Mouse (Mus musculus): Measurements from ENCODE around the gene Stard7. TPM values are rescaled to one million over a fixed set of nuclear protein-coding genes. Genes with fewer than 3 reads are reported as not detected.

The Stard7 gene
- total and polyA plus RNA-seq, 2 experiments: 51.2 to 102 TPM

GRCm38 (mm10) chr2:127338416-127338815 lies 68.4 kb downstream of the Stard7 start, which contains the start of gene Astl:
Gene Astl, plus strand, starts transcription at chr2:127338639.
- no peaks in the 10 kb centered on the region for H3K79me2 ChIP-seq (ENCODE audit: control insufficient read depth, insufficient read depth, low read length)
- H3K9ac ChIP-seq (ENCODE audit: low read depth, low read length): no peak within 1 kb of the TSS
- no peaks in the 10 kb centered on the region for H3K4me1 ChIP-seq (ENCODE audit: control insufficient read depth, insufficient read depth, low read length)
- TF ChIP-seq CTCF (IDR thresholded peaks at IDR 0.05; ENCODE audit: low read depth, low read length) (no peak), POLR2A (IDR thresholded peaks at IDR 0.05; ENCODE audit: extremely low read depth, insufficient read depth, low read length) (no peak)
- peaks cover 6% of the 10 kb centered on the region; the same call in 1 of the 2 replicates for H3K27me3 ChIP-seq (ENCODE audit: control insufficient read depth, insufficient read depth, low read length)
- 85% methylated on average over 4 of the region's 4 CpGs for WGBS
- no peak within 1 kb of the TSS for H3K27ac ChIP-seq (replicated peaks; ENCODE audit: insufficient read depth, low read depth, low read length)
- H3K4me3 ChIP-seq (ENCODE audit: insufficient read depth, low read depth, low read length): no peak within 1 kb of the TSS; the same call in 1 of the 2 replicates
- no peaks in the 10 kb centered on the region for H3K36me3 ChIP-seq (ENCODE audit: control insufficient read depth, insufficient read depth, low read length)
- DNase-seq (ENCODE audit: extremely low read depth, low read depth, low spot score): no peak

DNA sequence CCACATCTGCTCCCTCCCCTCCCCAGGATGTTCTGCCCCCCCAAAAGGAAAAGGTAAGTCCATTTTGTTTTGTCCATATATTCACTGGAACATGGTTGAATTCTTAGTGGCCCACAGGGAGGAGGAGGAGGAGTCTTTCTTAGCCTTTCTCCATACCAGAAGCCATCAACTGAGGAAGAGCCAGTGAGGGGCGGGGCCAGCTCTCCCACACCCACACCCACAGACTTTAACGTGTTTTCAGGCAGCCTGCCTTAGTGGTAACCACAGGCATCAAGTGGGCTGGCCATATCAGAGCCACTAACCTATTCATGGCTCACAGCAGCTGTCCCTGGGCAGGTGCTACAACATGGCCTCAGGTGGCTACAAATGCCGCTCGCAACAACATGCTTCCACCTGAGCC lies 68.8 kb downstream of the Stard7 start:
- no peak for TF ChIP-seq POLR2A (IDR thresholded peaks at IDR 0.05; ENCODE audit: extremely low read depth, insufficient read depth, low read length)
- no peak for TF ChIP-seq CTCF (IDR thresholded peaks at IDR 0.05; ENCODE audit: low read depth, low read length)
- no peak overlapping the region for H3K27ac ChIP-seq (replicated peaks; ENCODE audit: insufficient read depth, low read depth, low read length)
- H3K79me2 ChIP-seq (ENCODE audit: control insufficient read depth, insufficient read depth, low read length): no peaks in the 10 kb centered on the region
- H3K4me1 ChIP-seq (ENCODE audit: control insufficient read depth, insufficient read depth, low read length): no peaks in the 10 kb centered on the region
- WGBS: 81% methylated on average over 4 of the region's 4 CpGs
- H3K27me3 ChIP-seq (ENCODE audit: control insufficient read depth, insufficient read depth, low read length): peaks cover 6% of the 10 kb centered on the region; the same call in 1 of the 2 replicates
- H3K4me3 ChIP-seq (ENCODE audit: insufficient read depth, low read depth, low read length): no peak overlapping the region
- no peak for DNase-seq (ENCODE audit: extremely low read depth, low read depth, low spot score)
- no peaks in the 10 kb centered on the region for H3K36me3 ChIP-seq (ENCODE audit: control insufficient read depth, insufficient read depth, low read length)
- H3K9ac ChIP-seq (ENCODE audit: low read depth, low read length): no peak overlapping the region

GRCm38 (mm10) chr2:127339262-127339661 lies 69.2 kb downstream of the Stard7 start:
- Histone ChIP-seq H3K27ac (replicated peaks; ENCODE audit: insufficient read depth, low read depth, low read length) (no peak overlapping the region), H3K4me1 (ENCODE audit: control insufficient read depth, insufficient read depth, low read length) (no peaks in the 10 kb centered on the region), H3K27me3 (ENCODE audit: control insufficient read depth, insufficient read depth, low read length) (peaks cover 6% of the 10 kb centered on the region; the same call in 1 of the 2 replicates), H3K9ac (ENCODE audit: low read depth, low read length) (no peak overlapping the region), H3K79me2 (ENCODE audit: control insufficient read depth, insufficient read depth, low read length) (no peaks in the 10 kb centered on the region), H3K4me3 (ENCODE audit: insufficient read depth, low read depth, low read length) (no peak overlapping the region), H3K36me3 (ENCODE audit: control insufficient read depth, insufficient read depth, low read length) (no peaks in the 10 kb centered on the region)
- 86% methylated on average over 6 of the region's 6 CpGs for WGBS
- no peak for DNase-seq (ENCODE audit: extremely low read depth, low read depth, low spot score)
- TF ChIP-seq CTCF (IDR thresholded peaks at IDR 0.05; ENCODE audit: low read depth, low read length): no peak

GRCm38 (mm10) chr2:127341159-127341558 lies 71.1 kb downstream of the Stard7 start:
- WGBS: 9% methylated on average over 3 of the region's 3 CpGs
- DNase-seq (ENCODE audit: extremely low read depth, low read depth, low spot score): peak; percentile 22
- TF ChIP-seq CTCF (IDR thresholded peaks at IDR 0.05; ENCODE audit: low read depth, low read length) (peak; percentile 72; the same call in 1 of the 2 replicates), POLR2A (IDR thresholded peaks at IDR 0.05; ENCODE audit: extremely low read depth, insufficient read depth, low read length) (no peak)
- H3K4me3 ChIP-seq (ENCODE audit: insufficient read depth, low read depth, low read length): no peak overlapping the region
- H3K9ac ChIP-seq (ENCODE audit: low read depth, low read length): no peak overlapping the region
- H3K4me1 ChIP-seq (ENCODE audit: control insufficient read depth, insufficient read depth, low read length): no peaks in the 10 kb centered on the region
- H3K36me3 ChIP-seq (ENCODE audit: control insufficient read depth, insufficient read depth, low read length): no peaks in the 10 kb centered on the region
- no peak overlapping the region for H3K27ac ChIP-seq (replicated peaks; ENCODE audit: insufficient read depth, low read depth, low read length)
- H3K27me3 ChIP-seq (ENCODE audit: control insufficient read depth, insufficient read depth, low read length): peaks cover 4% of the 10 kb centered on the region; the same call in 1 of the 2 replicates
- no peaks in the 10 kb centered on the region for H3K79me2 ChIP-seq (ENCODE audit: control insufficient read depth, insufficient read depth, low read length)

GRCm38 (mm10) chr2:127346334-127346733 lies 76.3 kb downstream of the Stard7 start:
- no peak overlapping the region for H3K27ac ChIP-seq (replicated peaks; ENCODE audit: insufficient read depth, low read depth, low read length)
- H3K4me1 ChIP-seq (ENCODE audit: control insufficient read depth, insufficient read depth, low read length): no peaks in the 10 kb centered on the region
- H3K9ac ChIP-seq (ENCODE audit: low read depth, low read length): no peak overlapping the region
- DNase-seq (ENCODE audit: extremely low read depth, low read depth, low spot score): no peak
- no peak overlapping the region for H3K4me3 ChIP-seq (ENCODE audit: insufficient read depth, low read depth, low read length)
- H3K36me3 ChIP-seq (ENCODE audit: control insufficient read depth, insufficient read depth, low read length): no peaks in the 10 kb centered on the region
- H3K79me2 ChIP-seq (ENCODE audit: control insufficient read depth, insufficient read depth, low read length): no peaks in the 10 kb centered on the region
- 59% methylated on average over 1 of the region's 1 CpGs for WGBS
- no peak for TF ChIP-seq CTCF (IDR thresholded peaks at IDR 0.05; ENCODE audit: low read depth, low read length)
- no peak for TF ChIP-seq POLR2A (IDR thresholded peaks at IDR 0.05; ENCODE audit: extremely low read depth, insufficient read depth, low read length)
- no peaks in the 10 kb centered on the region for H3K27me3 ChIP-seq (ENCODE audit: control insufficient read depth, insufficient read depth, low read length)

GRCm38 (mm10) chr2:127347147-127347985 lies 77.3 kb downstream of the Stard7 start:
- 76% methylated on average over 13 of the region's 13 CpGs for WGBS
- TF ChIP-seq POLR2A (IDR thresholded peaks at IDR 0.05; ENCODE audit: extremely low read depth, insufficient read depth, low read length): no peak
- TF ChIP-seq CTCF (IDR thresholded peaks at IDR 0.05; ENCODE audit: low read depth, low read length): no peak
- no peak for DNase-seq (ENCODE audit: extremely low read depth, low read depth, low spot score)
- no peaks in the 10 kb centered on the region for H3K36me3 ChIP-seq (ENCODE audit: control insufficient read depth, insufficient read depth, low read length)
- no peaks in the 10 kb centered on the region for H3K79me2 ChIP-seq (ENCODE audit: control insufficient read depth, insufficient read depth, low read length)
- no peak overlapping the region for H3K4me3 ChIP-seq (ENCODE audit: insufficient read depth, low read depth, low read length)
- H3K27me3 ChIP-seq (ENCODE audit: control insufficient read depth, insufficient read depth, low read length): no peaks in the 10 kb centered on the region
- no peak overlapping the region for H3K9ac ChIP-seq (ENCODE audit: low read depth, low read length)
- no peaks in the 10 kb centered on the region for H3K4me1 ChIP-seq (ENCODE audit: control insufficient read depth, insufficient read depth, low read length)
- no peak overlapping the region for H3K27ac ChIP-seq (replicated peaks; ENCODE audit: insufficient read depth, low read depth, low read length)

Other genes starting within 250 kb of the Stard7 start
- 17.7 and 23.6 TPM in 2 replicates for gene Blvra, start 199.6 kb upstream of the Stard7 start, total RNA-seq (2014; rRNA removed)
- 5.8 and 7.5 TPM in 2 replicates for gene Blvra, start 199.6 kb upstream of the Stard7 start, polyA plus RNA-seq (2012; rRNA removed)
- gene Ncaph, start 136.3 kb upstream of the Stard7 start, total RNA-seq (2014; rRNA removed): 0.65 and 2.3 TPM in 2 replicates
- 0.14 and 0.24 TPM in 2 replicates for gene Ncaph, start 136.3 kb upstream of the Stard7 start, polyA plus RNA-seq (2012; rRNA removed)
- 4.8 and 5.3 TPM in 2 replicates for gene Itpripl1, start 126.8 kb upstream of the Stard7 start, total RNA-seq (2014; rRNA removed)
- gene Itpripl1, start 126.8 kb upstream of the Stard7 start, polyA plus RNA-seq (2012; rRNA removed): 4.7 and 6.1 TPM in 2 replicates
- gene 1810024B03Rik, start 61.9 kb upstream of the Stard7 start, total RNA-seq (2014; rRNA removed): 0.74 and 1.2 TPM in 2 replicates
- 0.82 and 1.0 TPM in 2 replicates for gene 1810024B03Rik, start 61.9 kb upstream of the Stard7 start, polyA plus RNA-seq (2012; rRNA removed)
- 52.3 and 60.0 TPM in 2 replicates for gene Snrnp200, start 61.8 kb upstream of the Stard7 start, total RNA-seq (2014; rRNA removed)
- gene Snrnp200, start 61.8 kb upstream of the Stard7 start, polyA plus RNA-seq (2012; rRNA removed): 20.5 and 28.0 TPM in 2 replicates
- 44.9 and 50.9 TPM in 2 replicates for gene Ciao1, start 22.4 kb upstream of the Stard7 start, total RNA-seq (2014; rRNA removed)
- 60.5 and 62.7 TPM in 2 replicates for gene Ciao1, start 22.4 kb upstream of the Stard7 start, polyA plus RNA-seq (2012; rRNA removed)
- 16.6 and 18.5 TPM in 2 replicates for gene Tmem127, start 22.3 kb upstream of the Stard7 start, total RNA-seq (2014; rRNA removed)
- 45.8 and 50.5 TPM in 2 replicates for gene Tmem127, start 22.3 kb upstream of the Stard7 start, polyA plus RNA-seq (2012; rRNA removed)
- 0.37 and 1.2 TPM in 2 replicates for gene Dusp2, start 65.9 kb downstream of the Stard7 start, total RNA-seq (2014; rRNA removed)
- gene Dusp2, start 65.9 kb downstream of the Stard7 start, polyA plus RNA-seq (2012; rRNA removed): 0.45 and 0.83 TPM in 2 replicates
- gene Astl, start 68.4 kb downstream of the Stard7 start, total RNA-seq (2014; rRNA removed): not detected in 2 replicates
- not detected in 2 replicates for gene Astl, start 68.4 kb downstream of the Stard7 start, polyA plus RNA-seq (2012; rRNA removed)
- gene Adra2b, start 93.0 kb downstream of the Stard7 start, total RNA-seq (2014; rRNA removed): 2.5 and 4.0 TPM in 2 replicates
- 5.0 TPM in 2 replicates for gene Adra2b, start 93.0 kb downstream of the Stard7 start, polyA plus RNA-seq (2012; rRNA removed)
- gene Gpat2, start 155.0 kb downstream of the Stard7 start, total RNA-seq (2014; rRNA removed): 1.2 and 1.3 TPM in 2 replicates
- 2.1 and 2.2 TPM in 2 replicates for gene Gpat2, start 155.0 kb downstream of the Stard7 start, polyA plus RNA-seq (2012; rRNA removed)
- gene Fahd2a, start 174.3 kb downstream of the Stard7 start, total RNA-seq (2014; rRNA removed): 17.5 and 18.5 TPM in 2 replicates
- gene Fahd2a, start 174.3 kb downstream of the Stard7 start, polyA plus RNA-seq (2012; rRNA removed): 21.5 and 27.3 TPM in 2 replicates

Data from liver, adult 2 months (tissue).